Mouse (Mus musculus): Measurements from ENCODE around the gene Patz1. TPM values are rescaled to one million over a fixed set of nuclear protein-coding genes. Genes with fewer than 3 reads are reported as not detected.

The Patz1 gene
- polyA plus RNA-seq, 1 experiment = 4.9 TPM

DNA sequence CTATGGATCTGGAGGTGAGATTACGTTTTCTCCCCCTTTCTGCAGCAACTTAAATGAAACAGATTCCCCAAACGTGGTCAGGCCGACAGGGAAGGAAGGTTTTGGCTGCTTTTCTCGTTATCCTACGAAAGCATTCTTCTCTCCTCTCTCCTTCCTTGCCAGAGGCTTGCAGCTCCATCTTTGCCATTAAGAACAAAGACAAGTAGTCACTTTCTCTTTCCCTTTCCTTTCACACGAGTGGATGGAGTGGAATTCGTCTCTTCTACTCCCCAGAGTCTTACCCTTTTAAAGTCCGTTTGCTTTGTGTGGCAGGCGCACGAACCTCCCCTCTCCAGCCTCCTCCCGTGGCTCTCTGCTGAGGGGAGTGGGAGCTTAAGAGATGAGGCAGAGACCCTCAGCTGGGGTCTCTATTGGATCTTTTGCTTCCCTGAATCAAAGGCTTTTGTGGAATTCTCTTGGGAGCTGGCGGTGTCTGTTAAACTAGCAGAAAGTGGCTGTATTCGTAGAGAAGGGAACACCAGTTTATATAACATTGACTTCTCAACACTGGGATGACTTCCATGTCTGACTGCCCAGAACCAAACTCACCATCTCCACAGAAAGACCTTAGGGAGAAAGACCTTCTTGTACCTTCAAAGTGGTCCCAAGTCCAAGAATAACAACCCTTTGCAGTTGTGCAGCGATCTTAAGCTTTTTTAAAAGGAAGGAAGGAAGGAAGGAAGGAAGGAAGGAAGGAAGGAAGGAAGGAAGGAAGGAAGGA is 42.5 kb downstream of the Patz1 start:
- peaks cover 11% of the 10 kb centered on the region for H3K4me1 ChIP-seq (ENCODE audit: control insufficient read depth, insufficient read depth, low read length)
- no peak for TF ChIP-seq POLR2A (IDR thresholded peaks at IDR 0.05; ENCODE audit: control insufficient read depth, low read depth, low read length)
- no peak for TF ChIP-seq CTCF (IDR thresholded peaks at IDR 0.05; ENCODE audit: control insufficient read depth, insufficient read depth, insufficient replicate concordance, low read depth, low read length)
- H3K4me3 ChIP-seq (ENCODE audit: control insufficient read depth, low read depth, low read length) = peak overlapping the region; percentile 86
- peak overlapping the region; percentile 92 for H3K27ac ChIP-seq (ENCODE audit: control insufficient read depth, insufficient read depth, low read depth, low read length)
- H3K27me3 ChIP-seq (ENCODE audit: control insufficient read depth, insufficient read depth, low read length) = no peaks in the 10 kb centered on the region
- H3K36me3 ChIP-seq (ENCODE audit: control insufficient read depth, insufficient read depth, low read length) = peaks cover 6% of the 10 kb centered on the region

DNA sequence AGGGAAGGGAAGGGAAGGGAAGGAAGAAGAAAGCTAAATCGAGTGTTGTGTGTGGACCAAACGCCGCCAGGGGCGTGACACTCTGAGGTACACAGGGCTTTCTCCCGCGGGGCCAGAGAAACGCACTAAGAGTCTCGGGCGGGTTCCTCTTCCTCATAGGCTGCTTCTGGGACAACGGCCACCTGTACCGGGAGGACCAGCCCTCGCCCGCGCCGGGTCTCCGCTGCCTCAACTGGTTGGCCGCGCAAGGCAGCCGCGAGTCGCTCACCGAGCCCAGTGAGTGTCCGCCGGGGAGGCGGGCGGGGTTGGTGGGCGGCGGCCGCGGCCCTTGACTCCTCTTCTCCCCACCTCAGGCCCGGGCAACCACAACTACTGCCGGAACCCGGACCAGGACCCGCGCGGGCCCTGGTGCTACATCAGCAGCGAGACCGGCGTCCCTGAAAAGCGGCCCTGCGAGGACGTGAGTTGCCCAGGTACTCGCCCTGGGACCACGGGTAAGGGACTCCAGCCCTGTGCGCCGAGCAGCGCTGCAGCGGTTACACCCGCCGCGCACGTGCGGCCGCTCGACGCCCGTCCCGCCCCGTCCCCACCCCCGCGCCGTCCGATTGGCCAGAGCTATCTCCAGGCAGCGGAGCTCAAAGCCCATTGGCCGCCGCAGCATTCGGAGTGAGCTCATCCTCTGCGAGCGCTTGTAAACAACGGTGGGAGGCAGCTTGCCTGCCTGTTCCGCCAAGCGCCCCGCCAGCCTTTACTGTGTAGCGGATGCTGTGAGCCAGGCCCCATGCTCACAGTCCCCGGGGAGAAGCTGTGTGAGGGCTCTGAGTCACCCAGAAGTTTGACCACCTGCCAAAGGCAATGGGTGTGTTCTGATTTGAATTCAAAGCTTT is 43.3 kb downstream of the Patz1 start:
- H3K27me3 ChIP-seq (ENCODE audit: control insufficient read depth, insufficient read depth, low read length) = no peaks in the 10 kb centered on the region
- H3K27ac ChIP-seq (ENCODE audit: control insufficient read depth, insufficient read depth, low read depth, low read length) = peak overlapping the region; percentile 92
- peak overlapping the region; percentile 86 for H3K4me3 ChIP-seq (ENCODE audit: control insufficient read depth, low read depth, low read length)
- TF ChIP-seq CTCF (IDR thresholded peaks at IDR 0.05; ENCODE audit: control insufficient read depth, insufficient read depth, insufficient replicate concordance, low read depth, low read length) (no peak), POLR2A (IDR thresholded peaks at IDR 0.05; ENCODE audit: control insufficient read depth, low read depth, low read length) (peak; percentile 96)
- peaks cover 11% of the 10 kb centered on the region for H3K4me1 ChIP-seq (ENCODE audit: control insufficient read depth, insufficient read depth, low read length)
- H3K36me3 ChIP-seq (ENCODE audit: control insufficient read depth, insufficient read depth, low read length) = peaks cover 6% of the 10 kb centered on the region

DNA sequence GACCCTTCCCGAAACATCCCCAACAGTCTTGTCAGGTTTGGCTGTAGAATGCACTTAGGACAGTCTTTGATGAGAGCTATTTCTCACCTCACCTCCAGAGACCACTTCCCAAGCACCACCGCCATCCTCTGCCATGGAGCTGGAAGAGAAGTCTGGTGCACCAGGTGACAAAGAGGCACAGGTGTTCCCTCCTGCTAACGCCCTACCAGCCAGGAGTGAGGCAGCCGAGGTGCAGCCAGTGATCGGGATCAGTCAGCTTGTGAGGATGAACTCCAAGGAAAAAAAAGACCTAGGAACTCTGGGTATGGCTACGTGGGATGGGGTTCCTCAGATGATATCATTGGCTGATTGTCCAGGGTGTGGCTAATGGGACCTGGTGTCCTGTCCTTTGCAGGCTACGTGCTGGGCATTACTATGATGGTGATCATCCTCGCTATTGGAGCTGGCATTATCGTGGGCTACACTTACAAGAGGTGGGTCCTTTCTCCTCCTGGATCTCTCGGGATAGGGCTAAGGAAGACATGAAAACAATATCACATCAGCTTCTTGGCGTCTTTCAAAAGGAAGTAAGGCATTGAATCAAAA is 44.5 kb downstream of the Patz1 start:
- no peak for TF ChIP-seq CTCF (IDR thresholded peaks at IDR 0.05; ENCODE audit: control insufficient read depth, insufficient read depth, insufficient replicate concordance, low read depth, low read length)
- no peak for TF ChIP-seq POLR2A (IDR thresholded peaks at IDR 0.05; ENCODE audit: control insufficient read depth, low read depth, low read length)
- peaks cover 14% of the 10 kb centered on the region for H3K4me1 ChIP-seq (ENCODE audit: control insufficient read depth, insufficient read depth, low read length)
- peak overlapping the region; percentile 86 for H3K4me3 ChIP-seq (ENCODE audit: control insufficient read depth, low read depth, low read length)

DNA sequence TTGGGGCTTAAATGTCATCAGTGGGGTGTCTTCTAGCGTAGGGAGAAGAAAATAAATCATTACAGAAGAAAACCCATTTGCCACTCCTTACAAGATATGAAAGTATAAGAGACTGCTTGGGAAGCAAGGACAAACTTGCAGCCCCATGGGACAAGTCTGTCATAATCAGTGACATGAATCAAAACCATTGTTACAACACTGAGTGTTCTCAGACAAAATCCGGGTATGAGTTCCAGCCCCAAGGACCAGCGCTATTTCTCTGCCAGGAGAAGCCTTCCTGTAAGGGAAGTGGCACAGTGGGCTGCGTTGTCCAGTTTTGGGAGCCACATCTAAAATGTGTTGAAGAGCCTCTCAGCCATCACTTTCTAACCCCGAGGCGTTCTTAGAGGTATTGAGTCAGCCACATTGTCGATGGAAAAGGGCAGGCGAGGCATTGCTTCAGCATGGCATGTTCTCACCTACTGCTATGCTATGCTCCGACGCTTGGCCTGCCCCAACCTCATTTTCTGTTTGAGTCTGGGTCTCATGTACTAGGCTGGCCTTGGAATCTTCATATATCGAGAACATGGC is 45.6 kb downstream of the Patz1 start:
- Histone ChIP-seq H3K27ac (ENCODE audit: control insufficient read depth, insufficient read depth, low read depth, low read length) (peak overlapping the region; percentile 46), H3K4me1 (ENCODE audit: control insufficient read depth, insufficient read depth, low read length) (peaks cover 14% of the 10 kb centered on the region), H3K27me3 (ENCODE audit: control insufficient read depth, insufficient read depth, low read length) (no peaks in the 10 kb centered on the region), H3K36me3 (ENCODE audit: control insufficient read depth, insufficient read depth, low read length) (peaks cover 6% of the 10 kb centered on the region), H3K4me3 (ENCODE audit: control insufficient read depth, low read depth, low read length) (peak overlapping the region; percentile 69)
- no peak for TF ChIP-seq CTCF (IDR thresholded peaks at IDR 0.05; ENCODE audit: control insufficient read depth, insufficient read depth, insufficient replicate concordance, low read depth, low read length)
- TF ChIP-seq POLR2A (IDR thresholded peaks at IDR 0.05; ENCODE audit: control insufficient read depth, low read depth, low read length) = no peak

More for the DNA sequence above, 44.5 kb downstream of the Patz1 start:
- no peaks in the 10 kb centered on the region for H3K27me3 ChIP-seq (ENCODE audit: control insufficient read depth, insufficient read depth, low read length)
- peak overlapping the region; percentile 87 for H3K27ac ChIP-seq (ENCODE audit: control insufficient read depth, insufficient read depth, low read depth, low read length)
- H3K36me3 ChIP-seq (ENCODE audit: control insufficient read depth, insufficient read depth, low read length) = peaks cover 6% of the 10 kb centered on the region

DNA sequence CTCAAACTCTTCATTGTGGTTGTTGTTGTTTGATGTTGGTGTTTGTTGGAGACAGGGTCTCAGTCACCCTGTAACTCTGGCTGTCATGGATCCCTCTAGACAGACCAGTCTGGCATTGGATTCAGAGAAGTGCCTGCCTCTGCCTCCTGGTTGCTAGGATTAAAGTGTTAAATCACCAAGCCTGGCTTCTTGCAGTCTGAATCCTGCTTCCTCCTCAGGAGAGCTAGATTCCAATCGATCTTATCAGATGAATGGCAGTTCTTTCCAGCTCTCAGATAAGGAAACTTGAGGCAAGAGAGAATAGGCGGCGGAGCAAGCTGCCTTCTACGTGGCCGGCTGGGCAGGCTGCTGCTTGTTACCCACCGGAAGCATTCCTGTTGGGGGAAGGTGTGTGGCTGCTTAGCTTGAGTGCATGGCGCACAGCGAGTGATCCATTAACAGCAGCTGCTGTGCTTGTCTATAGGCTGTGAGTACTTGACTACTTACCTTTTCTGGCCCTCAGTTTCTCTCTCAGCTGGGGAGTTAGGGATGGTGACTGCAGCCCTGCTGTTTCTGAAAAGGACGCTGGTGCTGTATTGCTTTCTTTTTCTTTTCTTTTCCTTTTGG is 46.1 kb downstream of the Patz1 start:
- H3K27ac ChIP-seq (ENCODE audit: control insufficient read depth, insufficient read depth, low read depth, low read length) = peak overlapping the region; percentile 46
- H3K4me3 ChIP-seq (ENCODE audit: control insufficient read depth, low read depth, low read length) = peak overlapping the region; percentile 69
- H3K36me3 ChIP-seq (ENCODE audit: control insufficient read depth, insufficient read depth, low read length) = peaks cover 6% of the 10 kb centered on the region
- peaks cover 14% of the 10 kb centered on the region for H3K4me1 ChIP-seq (ENCODE audit: control insufficient read depth, insufficient read depth, low read length)
- TF ChIP-seq POLR2A (IDR thresholded peaks at IDR 0.05; ENCODE audit: control insufficient read depth, low read depth, low read length) (no peak), CTCF (IDR thresholded peaks at IDR 0.05; ENCODE audit: control insufficient read depth, insufficient read depth, insufficient replicate concordance, low read depth, low read length) (no peak)
- no peaks in the 10 kb centered on the region for H3K27me3 ChIP-seq (ENCODE audit: control insufficient read depth, insufficient read depth, low read length)

DNA sequence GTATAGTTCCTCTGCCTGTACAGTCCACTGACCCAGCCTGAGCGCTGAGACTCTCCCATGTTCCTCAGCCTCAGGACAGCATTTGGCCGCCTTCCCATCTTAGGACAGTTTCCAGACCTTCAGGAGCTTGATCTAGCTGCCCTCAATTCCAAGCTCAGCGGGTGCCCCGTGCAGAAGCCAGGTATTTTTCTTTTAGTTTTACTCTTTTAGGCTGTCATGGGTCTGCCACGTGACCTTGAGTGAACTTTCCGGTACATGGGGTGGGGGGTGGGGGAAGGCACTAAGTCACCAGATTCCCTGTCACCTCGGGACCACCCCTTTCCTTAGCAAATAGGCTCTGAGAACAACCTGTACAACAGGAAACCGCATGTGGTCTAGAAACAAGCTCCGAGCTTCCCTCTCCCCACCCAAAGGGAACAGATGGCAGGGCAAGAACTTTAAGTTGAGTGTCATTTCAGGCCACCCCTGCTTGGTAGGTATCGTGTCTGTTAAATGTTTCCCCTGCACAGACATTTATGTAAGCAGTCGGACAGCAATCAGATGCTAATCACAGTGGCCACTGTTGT is 47.1 kb downstream of the Patz1 start:
- TF ChIP-seq POLR2A (IDR thresholded peaks at IDR 0.05; ENCODE audit: control insufficient read depth, low read depth, low read length) = no peak
- TF ChIP-seq CTCF (IDR thresholded peaks at IDR 0.05; ENCODE audit: control insufficient read depth, insufficient read depth, insufficient replicate concordance, low read depth, low read length) = no peak
- H3K4me1 ChIP-seq (ENCODE audit: control insufficient read depth, insufficient read depth, low read length) = peaks cover 14% of the 10 kb centered on the region
- no peaks in the 10 kb centered on the region for H3K27me3 ChIP-seq (ENCODE audit: control insufficient read depth, insufficient read depth, low read length)
- peak overlapping the region; percentile 41 for H3K27ac ChIP-seq (ENCODE audit: control insufficient read depth, insufficient read depth, low read depth, low read length)
- peaks cover 6% of the 10 kb centered on the region for H3K36me3 ChIP-seq (ENCODE audit: control insufficient read depth, insufficient read depth, low read length)
- peak overlapping the region; percentile 69 for H3K4me3 ChIP-seq (ENCODE audit: control insufficient read depth, low read depth, low read length)
